Mouse (Mus musculus): ENCODE measurements at regions not wholly inside any gene's neighbourhood (a gene's known extent, or its start where the extent isn't known, plus 50 kb on each side); places are given as distances from the start of the nearest gene placed in this dataset.

GRCm38 (mm10) chr5:12993826-12994225 is 131.4 kb upstream of the Sema3a start:
- TF ChIP-seq GATA4 (IDR thresholded peaks at IDR 0.05; ENCODE audit: insufficient replicate concordance, low read length): no peak

- TF ChIP-seq GATA4 (IDR thresholded peaks at IDR 0.05; ENCODE audit: insufficient replicate concordance, low read length): no peak
Observed at GRCm38 (mm10) chr5:12997440-12997839, 127.8 kb upstream of the Sema3a start.

DNA sequence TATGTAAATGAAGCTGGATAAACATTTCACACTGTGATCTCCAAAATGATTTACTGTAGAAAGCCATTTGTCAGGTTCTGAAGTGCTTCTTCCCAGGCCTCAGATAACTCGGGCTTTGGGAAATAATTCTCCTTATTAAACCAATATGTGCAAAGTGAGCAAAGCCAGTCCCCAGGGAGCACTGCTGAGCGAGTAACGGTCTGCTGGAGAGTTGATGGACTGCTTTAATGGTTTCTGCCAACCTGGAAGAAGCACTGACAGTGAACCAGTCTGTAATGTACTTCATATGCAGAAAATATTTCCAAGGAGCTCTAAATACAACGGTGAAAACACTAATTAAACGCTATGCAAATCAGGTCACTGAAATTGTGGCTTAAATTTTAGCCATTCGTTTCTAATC is 118.1 kb upstream of the Sema3a start:
- TF ChIP-seq GATA4 (IDR thresholded peaks at IDR 0.05; ENCODE audit: insufficient replicate concordance, low read length): no peak

- no peak for TF ChIP-seq GATA4 (IDR thresholded peaks at IDR 0.05; ENCODE audit: insufficient replicate concordance, low read length)
Observed at GRCm38 (mm10) chr5:13022270-13022669, 102.9 kb upstream of the Sema3a start.

DNA sequence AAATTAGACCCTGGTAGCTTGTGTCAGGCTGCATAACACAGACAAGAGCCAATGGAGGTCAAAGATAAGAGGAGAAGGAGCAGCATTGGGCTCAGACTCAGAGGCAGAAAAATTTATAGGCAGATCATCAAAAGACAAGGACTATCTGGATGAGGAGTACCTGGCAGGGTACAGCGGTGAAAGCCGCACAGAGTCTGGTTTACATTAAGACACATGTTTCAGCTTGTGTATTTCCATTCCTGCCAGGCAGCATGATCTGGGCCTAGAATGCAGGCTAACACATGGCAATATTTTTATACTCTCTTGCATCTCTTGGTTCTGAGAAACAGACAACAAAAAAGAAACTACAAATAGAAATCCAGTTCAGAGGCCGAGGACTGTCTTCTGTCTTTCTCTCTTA is 91.9 kb upstream of the Sema3a start:
- no peak for TF ChIP-seq GATA4 (IDR thresholded peaks at IDR 0.05; ENCODE audit: insufficient replicate concordance, low read length)

DNA sequence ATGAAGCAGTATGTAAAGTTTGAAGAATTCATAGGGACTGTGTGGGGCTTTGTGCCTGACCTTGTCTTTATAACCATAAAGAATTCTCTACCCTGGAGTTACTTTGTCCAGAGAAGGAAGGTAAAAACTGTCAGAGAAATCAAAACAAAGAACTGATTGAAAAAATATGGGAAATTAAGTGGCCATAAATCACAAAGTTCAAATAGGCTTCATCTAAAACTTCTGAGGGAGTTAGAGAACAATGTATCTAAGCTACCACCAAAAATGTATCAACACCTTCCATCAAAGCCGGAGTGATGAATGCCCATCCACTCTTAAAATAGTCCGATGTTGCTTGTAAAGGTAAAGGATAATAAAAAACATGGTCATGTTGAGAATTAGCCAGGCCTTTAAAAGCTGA is 89.1 kb upstream of the Sema3a start:
- no peak for TF ChIP-seq GATA4 (IDR thresholded peaks at IDR 0.05; ENCODE audit: insufficient replicate concordance, low read length)

DNA sequence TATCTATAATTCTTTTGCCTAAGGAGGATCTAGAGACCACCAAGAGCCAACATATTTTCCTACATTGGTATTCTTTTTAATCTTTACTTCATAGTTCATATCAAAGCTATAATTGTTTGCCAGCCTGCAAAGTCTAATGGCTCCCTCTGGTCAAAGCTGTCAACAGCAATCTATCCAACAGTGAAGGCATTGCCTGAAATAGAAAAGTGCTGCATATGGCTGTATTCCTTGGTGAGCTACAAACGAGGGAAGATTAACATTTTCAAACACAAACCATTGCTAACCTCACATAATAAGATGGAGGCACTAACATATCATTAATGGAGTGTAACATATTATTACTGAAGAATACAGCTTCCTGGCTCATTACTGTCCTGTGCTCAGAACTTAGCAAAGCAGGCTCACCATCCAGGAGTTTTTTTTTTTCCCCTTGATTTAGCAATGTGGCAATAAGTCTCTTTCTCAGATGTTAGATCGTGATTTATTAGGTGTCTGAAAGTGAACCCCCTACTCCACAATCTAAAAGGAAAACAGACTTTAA is 66.3 kb upstream of the Sema3a start:
- no peak for TF ChIP-seq GATA4 (IDR thresholded peaks at IDR 0.05; ENCODE audit: insufficient replicate concordance, low read length)

GRCm38 (mm10) chr5:13066942-13067341 is 58.3 kb upstream of the Sema3a start:
- TF ChIP-seq GATA4 (IDR thresholded peaks at IDR 0.05; ENCODE audit: insufficient replicate concordance, low read length): no peak
